Mouse (Mus musculus): ENCODE measurements around the gene Fam104a.

DNA sequence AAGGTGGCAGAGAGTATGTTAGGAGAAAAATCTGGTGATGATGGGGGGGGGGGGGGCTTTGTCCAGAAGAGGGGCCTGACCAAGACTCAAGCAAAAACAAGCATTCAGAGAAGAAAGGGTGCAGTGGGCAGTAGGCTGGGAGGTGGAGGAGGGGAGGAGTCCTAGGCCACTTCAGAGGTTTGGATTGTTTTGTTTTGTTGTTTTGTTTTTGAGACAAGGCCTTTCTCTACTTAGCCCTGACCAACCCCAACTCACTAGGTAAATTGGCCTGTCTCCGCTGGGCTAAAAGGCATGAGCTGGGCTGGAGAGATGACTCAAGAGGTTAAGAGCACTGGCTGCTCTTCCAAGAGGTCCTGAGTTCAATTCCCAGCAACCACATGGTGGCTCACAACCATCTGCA lies 27.1 kb upstream of the Fam104a start:
- TF ChIP-seq GATA1 (IDR thresholded peaks at IDR 0.05; ENCODE audit: borderline replicate concordance, low read length) (no peak), FLI1 (IDR thresholded peaks at IDR 0.05; ENCODE audit: low read length) (no peak)
